Comparison of ENCODE assay signal across 8 mouse cellular contexts in genomic region chr7:67759629-67759995, GRCm38 (mm10). TPM values are rescaled to one million over a fixed set of nuclear protein-coding genes. Genes with fewer than 3 reads are reported as not detected.
A peak's percentile ranks its signal among the peaks of the same experiment; 100 is the strongest.
DNase-seq lines count a peak whose midpoint lies in the region; ATAC-seq lines count a peak whose summit lies in the region.

Synm (minus strand) TSS chr7:67759742.

- DNase-seq in Muller cell, postnatal 12 days (ENCODE audit: inconsistent ontology term) = peak; percentile 96
- peak; percentile 78 for DNase-seq in cerebellum, adult 9-10 months
- DNase-seq in frontal cortex, postnatal 14 days (ENCODE audit: low spot score in 2 of 2) = peak; percentile 76 to 90
- DNase-seq in layer of hippocampus, postnatal 25 days (ENCODE audit: extremely low spot score in 1 of 2, low spot score in 1 of 2) = peak; percentile 97 to 98
- DNase-seq in lung, postnatal 14 days = peak; percentile 97
- DNase-seq in retina, postnatal 1 day = peak; percentile 95
- DNase-seq in thymus, postnatal 4 days = peak; percentile 86

- H3K4me2 ChIP-seq in hindbrain, embryonic 12.5 days (replicated peaks) = peak within 1 kb of the TSS; percentile 99

- WGBS in hindbrain, embryonic 12.5 days = 0% methylated on average over 36 of the region's 37 CpGs

- H3K9me3 ChIP-seq in hindbrain, embryonic 12.5 days (replicated peaks) = no peaks in the 10 kb centered on the region

- peak; percentile 89 for ATAC-seq in hindbrain, embryonic 12.5 days (ENCODE audit: low FRiP score)

- H3K9ac ChIP-seq in hindbrain, embryonic 12.5 days = peak within 1 kb of the TSS; percentile 68

- H3K27ac ChIP-seq in hindbrain, embryonic 12.5 days = peak within 1 kb of the TSS; percentile 68; the same call in 1 of the 2 replicates

- peak within 1 kb of the TSS; percentile 64 for H3K4me3 ChIP-seq in hindbrain, embryonic 12.5 days

- H3K36me3 ChIP-seq in hindbrain, embryonic 12.5 days = no peaks in the 10 kb centered on the region

- H3K4me1 ChIP-seq in hindbrain, embryonic 12.5 days = peaks cover 11% of the 10 kb centered on the region

- H3K27me3 ChIP-seq in hindbrain, embryonic 12.5 days = peaks cover 19% of the 10 kb centered on the region

RNA-seq across cellular contexts. Expression of gene Synm, which starts in this region (rescaled TPM):
- 5.9 and 6.8 TPM in 2 replicates for polyA plus RNA-seq in hindbrain, embryonic 12.5 days (2016; fragmentation: Nextera tagmentation; extraction: Ambion mirVana)
- total RNA-seq in layer of hippocampus, postnatal 25 days (2021) = 10 to 100 TPM; 18.9 to 19.5 TPM

Comparison
In these comparisons a context has a peak if more than half of its experiments do, and no peak if none do; other contexts are left out.
1. Peak in every context shown above with its lines: DNase-seq, ATAC-seq, H3K4me3 ChIP-seq and H3K27ac ChIP-seq.